Mouse (Mus musculus): ENCODE measurements around the gene Cfap43. TPM values are rescaled to one million over a fixed set of nuclear protein-coding genes. Genes with fewer than 3 reads are reported as not detected.
"Not testable (repeated sequence)": the region's sequence is repeated elsewhere in the genome, so short reads cannot be mapped to it uniquely, and the experiment has no call there.

The Cfap43 gene
- polyA plus RNA-seq, 1 experiment from 2014 or later, result not detected

- WGBS (ENCODE audit: insufficient replicate concordance), result 71% methylated on average over 3 of the region's 3 CpGs
- H3K27me3 ChIP-seq (ENCODE audit: control insufficient read depth, insufficient read depth, low read length), result no peaks in the 10 kb centered on the region
Measured at GRCm38 (mm10) chr19:47862581-47862980, 56.5 kb downstream of the Cfap43 start.

GRCm38 (mm10) chr19:47859180-47859579, 59.9 kb downstream of the Cfap43 start:
- H3K4me3 ChIP-seq (ENCODE audit: low read depth, low read length), result no peak overlapping the region
- no peaks in the 10 kb centered on the region for H3K9me3 ChIP-seq (replicated peaks; ENCODE audit: control insufficient read depth, low read length)
- peaks cover 3% of the 10 kb centered on the region; the same call in 1 of the 2 replicates for H3K36me3 ChIP-seq (ENCODE audit: control insufficient read depth, insufficient read depth, low read length)
- H3K27me3 ChIP-seq (ENCODE audit: control insufficient read depth, insufficient read depth, low read length), result no peaks in the 10 kb centered on the region
- H3K9ac ChIP-seq (ENCODE audit: low read depth, low read length), result no peak overlapping the region
- no peak overlapping the region for H3K27ac ChIP-seq (ENCODE audit: low read depth, low read length)
- H3K4me1 ChIP-seq (ENCODE audit: control insufficient read depth, insufficient read depth, low read length), result peaks cover 4% of the 10 kb centered on the region; the same call in 1 of the 2 replicates
- WGBS (ENCODE audit: insufficient replicate concordance), result 85% methylated on average over 8 of the region's 8 CpGs
- no peak for ATAC-seq (replicated peaks; ENCODE audit: insufficient number of reproducible peaks, low FRiP score, low TSS enrichment)
- H3K4me2 ChIP-seq, result no peak overlapping the region

More at GRCm38 (mm10) chr19:47862581-47862980, 56.5 kb downstream of the Cfap43 start:
- Histone ChIP-seq H3K36me3 (ENCODE audit: control insufficient read depth, insufficient read depth, low read length) (peaks cover 3% of the 10 kb centered on the region; the same call in 1 of the 2 replicates), H3K9ac (ENCODE audit: low read depth, low read length) (no peak overlapping the region), H3K4me2 (no peak overlapping the region), H3K9me3 (replicated peaks; ENCODE audit: control insufficient read depth, low read length) (no peaks in the 10 kb centered on the region), H3K4me3 (ENCODE audit: low read depth, low read length) (no peak overlapping the region), H3K4me1 (ENCODE audit: control insufficient read depth, insufficient read depth, low read length) (no peaks in the 10 kb centered on the region; the same call in 1 of the 2 replicates), H3K27ac (ENCODE audit: low read depth, low read length) (no peak overlapping the region)
- no peak for ATAC-seq (replicated peaks; ENCODE audit: insufficient number of reproducible peaks, low FRiP score, low TSS enrichment)

GRCm38 (mm10) chr19:47857957-47858942, 60.8 kb downstream of the Cfap43 start:
- Histone ChIP-seq H3K27ac (ENCODE audit: low read depth, low read length) (no peak overlapping the region), H3K27me3 (ENCODE audit: control insufficient read depth, insufficient read depth, low read length) (no peaks in the 10 kb centered on the region), H3K4me3 (ENCODE audit: low read depth, low read length) (no peak overlapping the region), H3K4me2 (no peak overlapping the region), H3K9me3 (replicated peaks; ENCODE audit: control insufficient read depth, low read length) (no peaks in the 10 kb centered on the region), H3K9ac (ENCODE audit: low read depth, low read length) (no peak overlapping the region), H3K36me3 (ENCODE audit: control insufficient read depth, insufficient read depth, low read length) (peaks cover 3% of the 10 kb centered on the region; the same call in 1 of the 2 replicates), H3K4me1 (ENCODE audit: control insufficient read depth, insufficient read depth, low read length) (peaks cover 4% of the 10 kb centered on the region; the same call in 1 of the 2 replicates)
- WGBS (ENCODE audit: insufficient replicate concordance), result 80% methylated on average over 18 of the region's 18 CpGs
- no peak for ATAC-seq (replicated peaks; ENCODE audit: insufficient number of reproducible peaks, low FRiP score, low TSS enrichment)

GRCm38 (mm10) chr19:47854796-47855783, 64.0 kb downstream of the Cfap43 start, which contains the start of gene Gsto1:
Gsto1 (plus strand) TSS chr19:47854970.
- peaks cover 4% of the 10 kb centered on the region; the same call in 1 of the 2 replicates for H3K4me1 ChIP-seq (ENCODE audit: control insufficient read depth, insufficient read depth, low read length)
- peaks cover 3% of the 10 kb centered on the region; the same call in 1 of the 2 replicates for H3K36me3 ChIP-seq (ENCODE audit: control insufficient read depth, insufficient read depth, low read length)
- peak within 1 kb of the TSS; percentile 98 for H3K4me2 ChIP-seq
- peak within 1 kb of the TSS; percentile 78 for H3K9ac ChIP-seq (ENCODE audit: low read depth, low read length)
- no peaks in the 10 kb centered on the region for H3K9me3 ChIP-seq (replicated peaks; ENCODE audit: control insufficient read depth, low read length)
- H3K27me3 ChIP-seq (ENCODE audit: control insufficient read depth, insufficient read depth, low read length), result no peaks in the 10 kb centered on the region
- H3K27ac ChIP-seq (ENCODE audit: low read depth, low read length), result peak within 1 kb of the TSS; percentile 36; the same call in 1 of the 2 replicates
- peak; percentile 90 for ATAC-seq (replicated peaks; ENCODE audit: insufficient number of reproducible peaks, low FRiP score, low TSS enrichment)
- H3K4me3 ChIP-seq (ENCODE audit: low read depth, low read length), result peak within 1 kb of the TSS; percentile 68
- WGBS (ENCODE audit: insufficient replicate concordance), result under 1% methylated on average over 60 of the region's 60 CpGs

- WGBS (ENCODE audit: insufficient replicate concordance), result 21% methylated on average over 13 of the region's 13 CpGs
Measured at GRCm38 (mm10) chr19:47853951-47854795, 64.9 kb downstream of the Cfap43 start.

GRCm38 (mm10) chr19:47853053-47853452, 66.0 kb downstream of the Cfap43 start:
- no peak overlapping the region for H3K9ac ChIP-seq (ENCODE audit: low read depth, low read length)
- H3K27me3 ChIP-seq (ENCODE audit: control insufficient read depth, insufficient read depth, low read length), result no peaks in the 10 kb centered on the region
- 86% methylated on average over 3 of the region's 3 CpGs for WGBS (ENCODE audit: insufficient replicate concordance)
- no peak overlapping the region for H3K4me3 ChIP-seq (ENCODE audit: low read depth, low read length)
- no peak overlapping the region for H3K4me2 ChIP-seq
- no peak overlapping the region for H3K27ac ChIP-seq (ENCODE audit: low read depth, low read length)
- no peak for ATAC-seq (replicated peaks; ENCODE audit: insufficient number of reproducible peaks, low FRiP score, low TSS enrichment)
- H3K36me3 ChIP-seq (ENCODE audit: control insufficient read depth, insufficient read depth, low read length), result no peaks in the 10 kb centered on the region; the same call in 1 of the 2 replicates
- no peaks in the 10 kb centered on the region for H3K9me3 ChIP-seq (replicated peaks; ENCODE audit: control insufficient read depth, low read length)
- peaks cover 4% of the 10 kb centered on the region; the same call in 1 of the 2 replicates for H3K4me1 ChIP-seq (ENCODE audit: control insufficient read depth, insufficient read depth, low read length)

More at GRCm38 (mm10) chr19:47853951-47854795, 64.9 kb downstream of the Cfap43 start:
- peak; percentile 61 for ATAC-seq (replicated peaks; ENCODE audit: insufficient number of reproducible peaks, low FRiP score, low TSS enrichment)
- Histone ChIP-seq H3K9ac (ENCODE audit: low read depth, low read length) (peak overlapping the region; percentile 46; the same call in 1 of the 2 replicates), H3K36me3 (ENCODE audit: control insufficient read depth, insufficient read depth, low read length) (no peaks in the 10 kb centered on the region; the same call in 1 of the 2 replicates), H3K9me3 (replicated peaks; ENCODE audit: control insufficient read depth, low read length) (no peaks in the 10 kb centered on the region), H3K4me1 (ENCODE audit: control insufficient read depth, insufficient read depth, low read length) (peaks cover 4% of the 10 kb centered on the region; the same call in 1 of the 2 replicates), H3K4me2 (peak overlapping the region; percentile 98), H3K27me3 (ENCODE audit: control insufficient read depth, insufficient read depth, low read length) (no peaks in the 10 kb centered on the region), H3K27ac (ENCODE audit: low read depth, low read length) (peak overlapping the region; percentile 35; the same call in 1 of the 2 replicates), H3K4me3 (ENCODE audit: low read depth, low read length) (peak overlapping the region; percentile 68)

- not testable (repeated sequence) for H3K4me1 ChIP-seq (ENCODE audit: control insufficient read depth, insufficient read depth, low read length); H3K9me3 ChIP-seq (replicated peaks; ENCODE audit: control insufficient read depth, low read length); H3K36me3 ChIP-seq (ENCODE audit: control insufficient read depth, insufficient read depth, low read length); H3K9ac ChIP-seq (ENCODE audit: low read depth, low read length); H3K4me3 ChIP-seq (ENCODE audit: low read depth, low read length); H3K27me3 ChIP-seq (ENCODE audit: control insufficient read depth, insufficient read depth, low read length); H3K4me2 ChIP-seq; H3K27ac ChIP-seq (ENCODE audit: low read depth, low read length); ATAC-seq (replicated peaks; ENCODE audit: insufficient number of reproducible peaks, low FRiP score, low TSS enrichment)
- 77% methylated on average over 3 of the region's 3 CpGs for WGBS (ENCODE audit: insufficient replicate concordance)
Measured at GRCm38 (mm10) chr19:47852131-47852530, 67.0 kb downstream of the Cfap43 start.
